Mouse (Mus musculus) left cerebral cortex, postnatal 36 days (tissue): ENCODE data around the gene Farp2. TPM values are rescaled to one million over a fixed set of nuclear protein-coding genes. Genes with fewer than 3 reads are reported as not detected.

ENCODE experiments used
- DNase-seq, 2 experiments: peaks; one replicate each; pipeline ENCODE4 v3.0.0; 2021 to 2022; ENCODE audit warnings: low spot score in 2 of 2, mixed read lengths in 1 of 2
- intact Hi-C: fragments of 180-260 bp; cut with DNase I; formaldehyde crosslinking; loops from one replicate; pipeline ENCODE4 v1.15.1; 2025
- total RNA-seq, 2 experiments: library from RNA; stranded (reverse); gene quantifications; 2 replicates each; pipeline ENCODE4 v1.2.3; 2021

The Farp2 gene
- total RNA-seq, 2 experiments from 2014 or later: 11.5 to 12.1 TPM

DNA sequence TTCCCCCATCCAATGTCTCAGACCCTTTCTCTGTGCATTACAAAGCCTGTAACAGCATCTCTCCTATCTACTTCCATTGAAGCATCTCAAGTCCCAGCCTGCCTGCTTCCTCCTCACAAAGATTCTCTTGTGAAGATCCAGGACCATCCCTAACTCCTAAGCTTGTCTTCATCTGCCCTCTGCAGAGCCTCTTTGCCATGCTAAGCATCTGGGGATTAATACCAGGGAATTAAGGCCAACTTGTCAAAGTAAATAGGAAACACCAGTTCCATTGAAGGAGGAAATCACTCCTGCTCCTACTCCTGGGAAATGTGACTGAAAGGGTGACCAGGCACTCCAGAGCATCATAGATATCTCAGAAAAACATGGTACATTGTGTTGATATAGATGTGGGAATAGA, 158.1 kb downstream of the Farp2 start:
- intact Hi-C loops: loop anchor here (2.0 kb wide), 1 partner anchor 57 kb away; no protein-coding TSS in a partner anchor
- no peak for DNase-seq

Other genes with a start within 250 kb of the Farp2 start
- 10 to 100 TPM; 17.4 to 20.9 TPM for gene Mterf4, start 206.2 kb upstream of the Farp2 start, total RNA-seq
- 10 to 100 TPM; 78.7 to 80.3 TPM for gene Ppp1r7, start 169.2 kb upstream of the Farp2 start, total RNA-seq
- gene Pask, start 168.6 kb upstream of the Farp2 start, total RNA-seq: 1 to 10 TPM; 5.2 to 5.3 TPM
- under 1 TPM; 0.15 to 0.20 TPM for gene Ano7, start 138.1 kb upstream of the Farp2 start, total RNA-seq
- 100 to 1,000 TPM; 166 to 169 TPM for gene Hdlbp, start 33.3 kb upstream of the Farp2 start, total RNA-seq
- gene Stk25, start 146.6 kb downstream of the Farp2 start, total RNA-seq: 100 to 1,000 TPM; 370 to 405 TPM
- 10 to 100 TPM; 28.3 to 33.2 TPM for gene Bok, start 173.6 kb downstream of the Farp2 start, total RNA-seq
- 10 to 100 TPM; 75.4 to 88.1 TPM for gene Atg4b, start 239.4 kb downstream of the Farp2 start, total RNA-seq
- 10 to 100 TPM; 36.0 to 39.0 TPM for gene Thap4, start 242.8 kb downstream of the Farp2 start, total RNA-seq